In the genomic region with DNA sequence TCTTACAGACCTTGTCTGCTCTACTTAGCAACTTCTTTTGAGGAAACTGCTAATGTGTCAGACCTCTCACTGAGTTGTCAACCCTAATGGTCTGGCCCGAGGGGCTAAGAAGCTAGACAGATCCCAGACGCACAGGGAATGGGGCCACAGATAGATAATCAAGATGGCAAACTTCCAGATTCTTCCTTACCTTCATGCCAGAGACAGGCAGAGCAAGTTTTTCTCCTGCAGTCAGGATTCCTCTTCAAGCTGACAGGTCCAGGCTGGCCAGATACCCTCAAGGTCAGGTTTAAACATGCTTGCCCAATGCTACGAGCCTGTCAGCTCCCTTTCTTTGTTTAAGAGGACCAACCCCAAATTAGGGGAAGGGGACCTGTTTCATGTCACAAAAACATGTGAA, we compare ENCODE assay signal across 26 mouse cellular contexts. TPM values are rescaled to one million over a fixed set of nuclear protein-coding genes. Genes with fewer than 3 reads are reported as not detected.
DNase-seq lines count a peak whose midpoint lies in the region; ATAC-seq lines count a peak whose summit lies in the region.
"Had no signal": no experiment of that assay in that cellular context is flagged by ENCODE, and none has a peak within 500 bp of the region (broad histone marks: within the 10 kb centered on the region; RNA-seq: fewer than 3 reads in every experiment).

No protein-coding gene starts in this region.

- DNase-seq in midbrain, embryonic 11.5 days (ENCODE audit: low spot score, missing footprints) = peak; percentile 41
- DNase-seq in embryonic facial prominence, embryonic 10.5 days (ENCODE audit: low spot score) = peak; percentile 15
- DNase-seq in embryonic facial prominence, embryonic 11.5 days (ENCODE audit: low spot score) = peak; percentile 19
- DNase-seq in gonadal fat pad, adult 2 months (ENCODE audit: low read depth) = peak; percentile 5
- DNase-seq in right cerebral cortex, adult 18-20 months = no peak
- no peak for DNase-seq in layer of hippocampus, adult 9-11 months
- no peak for DNase-seq in layer of hippocampus, adult 9-10 months (ENCODE audit: low spot score)
- DNase-seq: adrenal gland, adult 2 months; adrenal gland, postnatal 14 days; cerebellum, adult 11 months; cerebellum, adult 2 months; cerebellum, adult 9-11 months; cerebellum, postnatal 25 days; gastrocnemius, postnatal 25 days; heart, adult 2 months; heart, postnatal 14 days; heart, postnatal 4 days had no signal

- no peaks in the 10 kb centered on the region for H3K27me3 ChIP-seq in midbrain, embryonic 11.5 days (ENCODE audit: control insufficient read depth, insufficient read depth, low read length)
- H3K27me3 ChIP-seq in midbrain, embryonic 15.5 days (replicated peaks) = no peaks in the 10 kb centered on the region
- 0 out of 2 replicates have a peak, but pooled peaks cover 5% of the 10 kb centered on the region for H3K27me3 ChIP-seq in embryonic facial prominence, embryonic 10.5 days (replicated peaks; ENCODE audit: low read depth, poor library complexity, severe bottlenecking)
- H3K27me3 ChIP-seq in embryonic facial prominence, embryonic 11.5 days (ENCODE audit: control insufficient read depth, insufficient read depth, low read length) = no peaks in the 10 kb centered on the region
- H3K27me3 ChIP-seq: embryonic facial prominence, embryonic 15.5 days; forebrain, embryonic 15.5 days; hindbrain, embryonic 12.5 days; hindbrain, embryonic 15.5 days had no signal

- no peak overlapping the region for H3K4me3 ChIP-seq in midbrain, embryonic 11.5 days (ENCODE audit: low read depth, low read length)
- no peak overlapping the region for H3K4me3 ChIP-seq in midbrain, embryonic 15.5 days
- H3K4me3 ChIP-seq in embryonic facial prominence, embryonic 10.5 days = no peak overlapping the region
- H3K4me3 ChIP-seq in embryonic facial prominence, embryonic 11.5 days (ENCODE audit: low read depth, low read length) = no peak overlapping the region
- H3K4me3 ChIP-seq: embryonic facial prominence, embryonic 15.5 days; forebrain, embryonic 12.5 days; forebrain, embryonic 15.5 days; heart, adult 2 months; heart, embryonic 10.5 days; heart, embryonic 13.5 days; hindbrain, embryonic 12.5 days; hindbrain, embryonic 15.5 days had no signal

- WGBS in midbrain, embryonic 11.5 days = 81% methylated on average over 3 of the region's 3 CpGs
- 62% methylated on average over 3 of the region's 3 CpGs for WGBS in midbrain, embryonic 15.5 days
- 67% methylated on average over 3 of the region's 3 CpGs for WGBS in embryonic facial prominence, embryonic 10.5 days
- WGBS in embryonic facial prominence, embryonic 11.5 days = 60% methylated on average over 3 of the region's 3 CpGs

- no peak for ATAC-seq in midbrain, embryonic 11.5 days (ENCODE audit: low FRiP score)
- no peak for ATAC-seq in midbrain, embryonic 15.5 days (replicated peaks)
- no peak for ATAC-seq in embryonic facial prominence, embryonic 11.5 days (replicated peaks; ENCODE audit: insufficient number of reproducible peaks, low FRiP score, low TSS enrichment, low read depth)
- ATAC-seq: CD4-positive, CD25-positive, alpha-beta regulatory T cell, adult 4 months; forebrain, embryonic 15.5 days had no signal

- H3K27ac ChIP-seq in midbrain, embryonic 11.5 days (ENCODE audit: low read depth, low read length) = no peak overlapping the region
- H3K27ac ChIP-seq in midbrain, embryonic 15.5 days = no peak overlapping the region
- no peak overlapping the region for H3K27ac ChIP-seq in embryonic facial prominence, embryonic 10.5 days (replicated peaks)
- no peak overlapping the region for H3K27ac ChIP-seq in embryonic facial prominence, embryonic 11.5 days (replicated peaks; ENCODE audit: low read depth, low read length)
- H3K27ac ChIP-seq: embryonic facial prominence, embryonic 15.5 days; forebrain, embryonic 12.5 days; forebrain, embryonic 15.5 days; heart, adult 2 months; heart, embryonic 10.5 days; heart, embryonic 13.5 days; hindbrain, embryonic 12.5 days; hindbrain, embryonic 15.5 days had no signal

- H3K4me1 ChIP-seq in midbrain, embryonic 11.5 days (ENCODE audit: control insufficient read depth, insufficient read depth, low read length) = peaks cover 5% of the 10 kb centered on the region
- H3K4me1 ChIP-seq in midbrain, embryonic 15.5 days = no peaks in the 10 kb centered on the region
- H3K4me1 ChIP-seq in embryonic facial prominence, embryonic 10.5 days = peaks cover 17% of the 10 kb centered on the region
- H3K4me1 ChIP-seq in embryonic facial prominence, embryonic 11.5 days (ENCODE audit: control insufficient read depth, insufficient read depth, low read length) = no peaks in the 10 kb centered on the region
- H3K4me1 ChIP-seq: forebrain, embryonic 15.5 days; hindbrain, embryonic 15.5 days had no signal

- no peak overlapping the region for H3K4me2 ChIP-seq in midbrain, embryonic 11.5 days
- H3K4me2 ChIP-seq in midbrain, embryonic 15.5 days = no peak overlapping the region
- H3K4me2 ChIP-seq in embryonic facial prominence, embryonic 11.5 days (ENCODE audit: low read depth, low read length) = no peak overlapping the region
- H3K4me2 ChIP-seq: embryonic facial prominence, embryonic 15.5 days; forebrain, embryonic 12.5 days; forebrain, embryonic 15.5 days; heart, embryonic 13.5 days; hindbrain, embryonic 12.5 days; hindbrain, embryonic 15.5 days had no signal

- H3K9ac ChIP-seq in midbrain, embryonic 11.5 days (ENCODE audit: low read length) = no peak overlapping the region
- no peak overlapping the region for H3K9ac ChIP-seq in midbrain, embryonic 15.5 days
- no peak overlapping the region for H3K9ac ChIP-seq in embryonic facial prominence, embryonic 11.5 days (replicated peaks; ENCODE audit: low read length)
- H3K9ac ChIP-seq: embryonic facial prominence, embryonic 15.5 days; forebrain, embryonic 12.5 days; forebrain, embryonic 15.5 days; heart, embryonic 13.5 days; hindbrain, embryonic 12.5 days; hindbrain, embryonic 15.5 days had no signal

- no peaks in the 10 kb centered on the region for H3K9me3 ChIP-seq in midbrain, embryonic 11.5 days (ENCODE audit: control insufficient read depth, low read length)
- H3K9me3 ChIP-seq in midbrain, embryonic 15.5 days = no peaks in the 10 kb centered on the region
- H3K9me3 ChIP-seq in embryonic facial prominence, embryonic 10.5 days = no peaks in the 10 kb centered on the region; the same call in 1 of the 2 replicates
- H3K9me3 ChIP-seq in embryonic facial prominence, embryonic 11.5 days (replicated peaks; ENCODE audit: control insufficient read depth, low read length) = no peaks in the 10 kb centered on the region
- H3K9me3 ChIP-seq: embryonic facial prominence, embryonic 15.5 days; forebrain, embryonic 12.5 days; forebrain, embryonic 15.5 days; heart, embryonic 10.5 days; heart, embryonic 13.5 days; hindbrain, embryonic 15.5 days had no signal

- H3K36me3 ChIP-seq in midbrain, embryonic 11.5 days (ENCODE audit: control insufficient read depth, insufficient read depth, low read length) = no peaks in the 10 kb centered on the region
- no peaks in the 10 kb centered on the region for H3K36me3 ChIP-seq in midbrain, embryonic 15.5 days (replicated peaks)
- no peaks in the 10 kb centered on the region for H3K36me3 ChIP-seq in embryonic facial prominence, embryonic 10.5 days (replicated peaks)
- H3K36me3 ChIP-seq in embryonic facial prominence, embryonic 11.5 days (replicated peaks; ENCODE audit: control insufficient read depth, insufficient read depth, low read depth, low read length) = no peaks in the 10 kb centered on the region
- H3K36me3 ChIP-seq: embryonic facial prominence, embryonic 15.5 days; forebrain, embryonic 12.5 days; forebrain, embryonic 15.5 days; heart, embryonic 10.5 days; heart, embryonic 13.5 days; hindbrain, embryonic 12.5 days; hindbrain, embryonic 15.5 days had no signal

RNA-seq across cellular contexts. Expression of a gene that starts 46.1 kb away (rescaled TPM):
- polyA plus RNA-seq in midbrain, embryonic 11.5 days (2014; fragmentation: Nextera tagmentation; extraction: Ambion mirVana) = 51.3 and 62.1 TPM in 2 replicates
- polyA plus RNA-seq in midbrain, embryonic 15.5 days (2015; fragmentation: Nextera tagmentation; extraction: Ambion mirVana) = 22.3 and 22.7 TPM in 2 replicates
- 103 and 120 TPM in 2 replicates for polyA plus RNA-seq in embryonic facial prominence, embryonic 10.5 days (2016; fragmentation: Nextera tagmentation; extraction: Ambion mirVana)
- 177 and 184 TPM in 2 replicates for polyA plus RNA-seq in embryonic facial prominence, embryonic 11.5 days (2014; fragmentation: Nextera tagmentation; extraction: Ambion mirVana)
- polyA plus RNA-seq in gonadal fat pad, adult 2 months (2012; rRNA removed) = 51.3 and 53.6 TPM in 2 replicates
- polyA plus RNA-seq: CD4-positive, CD25-positive, alpha-beta regulatory T cell, adult 4 months had no signal

Comparison
In these comparisons a context has a peak if more than half of its experiments do, and no peak if none do; other contexts are left out.
1. DNase-seq: peak in midbrain, embryonic 11.5 days (single experiment), embryonic facial prominence, embryonic 10.5 days (single experiment), embryonic facial prominence, embryonic 11.5 days (single experiment) and gonadal fat pad, adult 2 months (single experiment); none in right cerebral cortex, adult 18-20 months (single experiment), layer of hippocampus, adult 9-11 months (single experiment) and layer of hippocampus, adult 9-10 months (single experiment).